Mouse (Mus musculus) forebrain, embryonic 14.5 days (tissue): ENCODE data around the gene Khsrp. TPM values are rescaled to one million over a fixed set of nuclear protein-coding genes. Genes with fewer than 3 reads are reported as not detected.

Experiments
- ATAC-seq: fragments of 200-750 bp; cut with Nextera tagmentation; 2 replicates; pipeline ENCODE4 v1.8.0; 2017; ENCODE audit warnings: mild to moderate bottlenecking, moderate library complexity
- DNase-seq: peaks from one replicate; pipeline ENCODE4 v3.0.0-alpha.2; 2015; ENCODE audit warnings: low spot score
- H3K27ac ChIP-seq: fragments of 300-500 bp; sonication (generic); 2 replicates; pipeline ENCODE4 v1.5.1; 2014; ENCODE audit warnings: low read depth, mild to moderate bottlenecking, control low read depth, low read length, moderate library complexity
- H3K27me3 ChIP-seq: fragments of 300-500 bp; sonication (generic); replicated peaks from 2 replicates; pipeline ENCODE4 v1.6.1; 2014; ENCODE audit warnings: low read length, control low read depth, mixed read lengths; ENCODE audit not compliant: control insufficient read depth, insufficient read depth
- H3K36me3 ChIP-seq: fragments of 300-500 bp; sonication (generic); 2 replicates; pipeline ENCODE4 v1.6.1; 2014; ENCODE audit warnings: low read length, control low read depth; ENCODE audit not compliant: control insufficient read depth, insufficient read depth
- H3K4me1 ChIP-seq: fragments of 300-500 bp; sonication (generic); 2 replicates; pipeline ENCODE4 v1.6.1; 2014; ENCODE audit warnings: antibody characterized with exemption, low read length, control low read depth; ENCODE audit not compliant: control insufficient read depth, insufficient read depth
- H3K4me2 ChIP-seq: fragments of 300-500 bp; sonication (generic); 2 replicates; pipeline ENCODE4 v1.6.1; 2014; ENCODE audit warnings: mild to moderate bottlenecking, control low read depth, low read length
- H3K4me3 ChIP-seq: fragments of 300-500 bp; sonication (generic); 2 replicates; pipeline ENCODE4 v1.5.1; 2014; ENCODE audit warnings: low read depth, low read length, control low read depth
- H3K9ac ChIP-seq: fragments of 300-500 bp; sonication (generic); 2 replicates; pipeline ENCODE4 v1.6.1; 2014; ENCODE audit warnings: mild to moderate bottlenecking, low read length, control low read depth, moderate library complexity
- H3K9me3 ChIP-seq: fragments of 300-500 bp; sonication (generic); replicated peaks from 2 replicates; pipeline ENCODE4 v1.6.1; 2016; ENCODE audit warnings: low read length, control low read depth, mixed read lengths; ENCODE audit not compliant: control insufficient read depth
- WGBS: fragments of 180-500 bp; shearing (Covaris S2); extraction: QIAGEN DNeasy Blood & Tissue Kit; methylation state at CpG from one replicate; pipeline ENCODE4 v1.1.7; 2014; 5-methylcytosine and 5-hydroxymethylcytosine counted together
- polyA plus RNA-seq: library from polyadenylated mRNA; unstranded; fragments of >200 nt; fragmentation: Nextera tagmentation; extraction: Ambion mirVana; gene quantifications from 2 replicates; pipeline ENCODE4 v1.2.1, GENCODE M21; 2014

Khsrp gene
- polyA plus RNA-seq, 1 experiment from 2014 or later: 24.6 TPM

GRCm38 (mm10) chr17:56973956-56974707, 57.2 kb downstream of the Khsrp start:
- ATAC-seq (no peak), DNase-seq (no peak)
- H3K4me3 ChIP-seq: no peak overlapping the region
- 70% methylated on average over 13 of the region's 14 CpGs for WGBS
- no peak overlapping the region for H3K4me2 ChIP-seq
- H3K9ac ChIP-seq: no peak overlapping the region
- peaks cover 3% of the 10 kb centered on the region for H3K27me3 ChIP-seq
- H3K36me3 ChIP-seq: no peaks in the 10 kb centered on the region
- no peak overlapping the region for H3K27ac ChIP-seq
- H3K4me1 ChIP-seq: no peaks in the 10 kb centered on the region
- no peaks in the 10 kb centered on the region for H3K9me3 ChIP-seq

Other genes starting within 250 kb of the Khsrp start
- 2.2 and 3.2 TPM in 2 replicates for gene Rfx2, start 200.5 kb downstream of the Khsrp start, polyA plus RNA-seq
- gene Acsbg2, start 157.1 kb downstream of the Khsrp start, polyA plus RNA-seq: not detected in 2 replicates
- gene 1700061G19Rik, start 156.0 kb downstream of the Khsrp start, polyA plus RNA-seq: 0.08 and 0.19 TPM in 2 replicates
- gene Mllt1, start 96.1 kb downstream of the Khsrp start, polyA plus RNA-seq: 45.6 and 52.3 TPM in 2 replicates
- gene Acer1, start 49.4 kb downstream of the Khsrp start, polyA plus RNA-seq: not detected in 2 replicates
- 173 and 209 TPM in 2 replicates for gene Clpp, start 41.2 kb downstream of the Khsrp start, polyA plus RNA-seq
- 41.9 and 44.8 TPM in 2 replicates for gene Alkbh7, start 34.2 kb downstream of the Khsrp start, polyA plus RNA-seq
- gene Pspn, start 31.5 kb downstream of the Khsrp start, polyA plus RNA-seq: 0.70 TPM in 2 replicates
- 70.7 and 78.9 TPM in 2 replicates for gene Gtf2f1, start 20.2 kb downstream of the Khsrp start, polyA plus RNA-seq
- gene Gm17949, start 20.1 kb downstream of the Khsrp start, polyA plus RNA-seq: 0.14 and 0.37 TPM in 2 replicates
- gene Slc25a41, start 10.1 kb upstream of the Khsrp start, polyA plus RNA-seq: not detected in 2 replicates
- 1.9 and 2.0 TPM in 2 replicates for gene Crb3, start 27.6 kb upstream of the Khsrp start, polyA plus RNA-seq
- gene Slc25a23, start 28.3 kb upstream of the Khsrp start, polyA plus RNA-seq: 25.7 and 27.2 TPM in 2 replicates
- gene Dennd1c, start 47.0 kb upstream of the Khsrp start, polyA plus RNA-seq: 3.6 and 4.1 TPM in 2 replicates
- 229 and 249 TPM in 2 replicates for gene Tubb4a, start 56.3 kb upstream of the Khsrp start, polyA plus RNA-seq
- 6.7 and 7.7 TPM in 2 replicates for gene Tnfsf9, start 73.8 kb upstream of the Khsrp start, polyA plus RNA-seq
- gene Cd70, start 118.3 kb upstream of the Khsrp start, polyA plus RNA-seq: 0.27 and 0.50 TPM in 2 replicates
- not detected in 2 replicates for gene Tnfsf14, start 162.7 kb upstream of the Khsrp start, polyA plus RNA-seq
- 0.71 and 0.90 TPM in 2 replicates for gene C3, start 196.6 kb upstream of the Khsrp start, polyA plus RNA-seq
- 19.3 and 19.6 TPM in 2 replicates for gene Gpr108, start 216.9 kb upstream of the Khsrp start, polyA plus RNA-seq
- gene Trip10, start 217.9 kb upstream of the Khsrp start, polyA plus RNA-seq: 10.4 and 11.8 TPM in 2 replicates
- 0.95 and 1.2 TPM in 2 replicates for gene Vav1, start 247.6 kb upstream of the Khsrp start, polyA plus RNA-seq